Mouse (Mus musculus) kidney, embryonic 14.5 days (tissue): ENCODE measurements around the gene 2010003K11Rik. TPM values are rescaled to one million over a fixed set of nuclear protein-coding genes. Genes with fewer than 3 reads are reported as not detected.

ENCODE experiments used
- ATAC-seq: fragments of 200-750 bp; cut with Nextera tagmentation; 2 replicates; pipeline ENCODE4 v1.8.0; 2017; ENCODE audit warnings: moderate number of reproducible peaks, mild to moderate bottlenecking, moderate TSS enrichment, moderate library complexity; ENCODE audit not compliant: low FRiP score, low TSS enrichment
- H3K27ac ChIP-seq: fragments of 300-500 bp; sonication (generic); 2 replicates; pipeline ENCODE4 v1.5.1; 2014; ENCODE audit warnings: low read depth, mild to moderate bottlenecking, low read length, moderate library complexity, mixed read lengths
- H3K27me3 ChIP-seq: fragments of 300-500 bp; sonication (generic); 2 replicates; pipeline ENCODE4 v1.6.1; 2014; ENCODE audit warnings: mild to moderate bottlenecking, low read length; ENCODE audit not compliant: control insufficient read depth, insufficient read depth
- H3K36me3 ChIP-seq: fragments of 300-500 bp; sonication (generic); 2 replicates; pipeline ENCODE4 v1.6.1; 2014; ENCODE audit warnings: low read length, mixed read lengths; ENCODE audit not compliant: control insufficient read depth, insufficient read depth
- H3K4me1 ChIP-seq: fragments of 300-500 bp; sonication (generic); 2 replicates; pipeline ENCODE4 v1.6.1; 2014; ENCODE audit warnings: low read length, mixed read lengths; ENCODE audit not compliant: control insufficient read depth, insufficient read depth
- H3K4me2 ChIP-seq: fragments of 300-500 bp; sonication (generic); replicated peaks from 2 replicates; pipeline ENCODE4 v1.6.1; 2014; ENCODE audit warnings: low read depth, mild to moderate bottlenecking, low read length
- H3K4me3 ChIP-seq: fragments of 300-500 bp; sonication (generic); 2 replicates; pipeline ENCODE4 v1.5.1; 2014; ENCODE audit warnings: mild to moderate bottlenecking, low read length
- H3K9ac ChIP-seq: fragments of 300-500 bp; sonication (generic); 2 replicates; pipeline ENCODE4 v1.6.1; 2014; ENCODE audit warnings: low read depth, mild to moderate bottlenecking, low read length, moderate library complexity
- H3K9me3 ChIP-seq: fragments of 300-500 bp; sonication (generic); 2 replicates; pipeline ENCODE4 v1.6.1; 2016; ENCODE audit warnings: low read length; ENCODE audit not compliant: control insufficient read depth
- WGBS: fragments of 180-500 bp; shearing (Covaris S2); extraction: QIAGEN DNeasy Blood & Tissue Kit; methylation state at CpG from one replicate; pipeline ENCODE4 v1.1.7; 2014; 5-methylcytosine and 5-hydroxymethylcytosine counted together
- polyA plus RNA-seq: library from polyadenylated mRNA; unstranded; fragments of >200 nt; fragmentation: Nextera tagmentation; extraction: Ambion mirVana; gene quantifications from 2 replicates; pipeline ENCODE4 v1.2.1, GENCODE M21; 2014

The 2010003K11Rik gene
- not detected in 2 replicates for polyA plus RNA-seq

GRCm38 (mm10) chr19:4498062-4498933 is at the start of gene 2010003K11Rik:
Gene 2010003K11Rik (minus strand): TSS chr19:4498583.
- no peaks in the 10 kb centered on the region for H3K36me3 ChIP-seq
- H3K27me3 ChIP-seq = no peaks in the 10 kb centered on the region
- 0 out of 2 replicates have a peak, but pooled peaks have one; percentile 38 for ATAC-seq
- H3K4me3 ChIP-seq = no peak within 1 kb of the TSS
- H3K4me1 ChIP-seq = peaks cover 4% of the 10 kb centered on the region; the same call in 1 of the 2 replicates
- H3K9me3 ChIP-seq = no peaks in the 10 kb centered on the region
- H3K27ac ChIP-seq = no peak within 1 kb of the TSS
- peak within 1 kb of the TSS; percentile 1; the same call in 1 of the 2 replicates for H3K9ac ChIP-seq
- no peak within 1 kb of the TSS for H3K4me2 ChIP-seq
- WGBS = 60% methylated on average over 16 of the region's 16 CpGs

GRCm38 (mm10) chr19:4547801-4548200 is 49.4 kb upstream of the 2010003K11Rik start:
- no peak overlapping the region for H3K4me2 ChIP-seq
- no peaks in the 10 kb centered on the region for H3K36me3 ChIP-seq
- H3K27me3 ChIP-seq = no peaks in the 10 kb centered on the region
- ATAC-seq = no peak
- no peak overlapping the region for H3K9ac ChIP-seq
- no peak overlapping the region for H3K4me3 ChIP-seq
- 84% methylated on average over 6 of the region's 6 CpGs for WGBS
- no peaks in the 10 kb centered on the region for H3K4me1 ChIP-seq
- H3K9me3 ChIP-seq = no peaks in the 10 kb centered on the region
- H3K27ac ChIP-seq = no peak overlapping the region

- no peak for ATAC-seq
- Histone ChIP-seq H3K4me2 (no peak overlapping the region), H3K36me3 (no peaks in the 10 kb centered on the region), H3K4me3 (no peak overlapping the region), H3K4me1 (no peaks in the 10 kb centered on the region), H3K9ac (no peak overlapping the region), H3K27me3 (no peaks in the 10 kb centered on the region), H3K27ac (no peak overlapping the region), H3K9me3 (no peaks in the 10 kb centered on the region)
- WGBS = 88% methylated on average over 6 of the region's 6 CpGs
Measured at GRCm38 (mm10) chr19:4545841-4546240, 47.5 kb upstream of the 2010003K11Rik start.

- no peak overlapping the region for H3K27ac ChIP-seq
- H3K36me3 ChIP-seq = no peaks in the 10 kb centered on the region
- no peak overlapping the region for H3K9ac ChIP-seq
- no peak overlapping the region for H3K4me2 ChIP-seq
- no peaks in the 10 kb centered on the region for H3K4me1 ChIP-seq
- no peaks in the 10 kb centered on the region for H3K27me3 ChIP-seq
- no peak overlapping the region for H3K4me3 ChIP-seq
- H3K9me3 ChIP-seq = no peaks in the 10 kb centered on the region
- 84% methylated on average over 4 of the region's 4 CpGs for WGBS
- no peak for ATAC-seq
Measured at GRCm38 (mm10) chr19:4545091-4545490, 46.7 kb upstream of the 2010003K11Rik start.

- H3K4me1 ChIP-seq = no peaks in the 10 kb centered on the region
- no peak overlapping the region for H3K4me2 ChIP-seq
- no peaks in the 10 kb centered on the region for H3K36me3 ChIP-seq
- H3K9me3 ChIP-seq = no peaks in the 10 kb centered on the region
- no peak overlapping the region for H3K4me3 ChIP-seq
- no peak overlapping the region for H3K27ac ChIP-seq
- no peaks in the 10 kb centered on the region for H3K27me3 ChIP-seq
- ATAC-seq = no peak
- no peak overlapping the region for H3K9ac ChIP-seq
Measured at GRCm38 (mm10) chr19:4542081-4542480, 43.7 kb upstream of the 2010003K11Rik start.

GRCm38 (mm10) chr19:4540992-4541391 is 42.6 kb upstream of the 2010003K11Rik start:
- Histone ChIP-seq H3K36me3 (no peaks in the 10 kb centered on the region), H3K9me3 (no peaks in the 10 kb centered on the region), H3K27me3 (no peaks in the 10 kb centered on the region), H3K9ac (no peak overlapping the region), H3K4me1 (no peaks in the 10 kb centered on the region), H3K4me3 (no peak overlapping the region), H3K27ac (no peak overlapping the region), H3K4me2 (no peak overlapping the region)
- no peak for ATAC-seq
- 46% methylated on average over 3 of the region's 3 CpGs for WGBS

- Histone ChIP-seq H3K4me1 (no peaks in the 10 kb centered on the region), H3K27me3 (no peaks in the 10 kb centered on the region), H3K4me3 (no peak overlapping the region), H3K27ac (no peak overlapping the region), H3K4me2 (no peak overlapping the region), H3K36me3 (no peaks in the 10 kb centered on the region), H3K9me3 (no peaks in the 10 kb centered on the region), H3K9ac (no peak overlapping the region)
- ATAC-seq = no peak
- 83% methylated on average over 6 of the region's 6 CpGs for WGBS
Measured at GRCm38 (mm10) chr19:4540263-4540662, 41.9 kb upstream of the 2010003K11Rik start.

- Histone ChIP-seq H3K4me3 (no peak overlapping the region), H3K4me1 (no peaks in the 10 kb centered on the region), H3K36me3 (no peaks in the 10 kb centered on the region), H3K9ac (no peak overlapping the region), H3K9me3 (no peaks in the 10 kb centered on the region), H3K4me2 (no peak overlapping the region), H3K27me3 (no peaks in the 10 kb centered on the region), H3K27ac (no peak overlapping the region)
- no peak for ATAC-seq
- 66% methylated on average over 3 of the region's 3 CpGs for WGBS
Measured at GRCm38 (mm10) chr19:4536606-4537005, 38.2 kb upstream of the 2010003K11Rik start.

GRCm38 (mm10) chr19:4535922-4536321 is 37.5 kb upstream of the 2010003K11Rik start:
- Histone ChIP-seq H3K4me2 (no peak overlapping the region), H3K27ac (no peak overlapping the region), H3K4me1 (no peaks in the 10 kb centered on the region), H3K9ac (no peak overlapping the region), H3K36me3 (no peaks in the 10 kb centered on the region), H3K4me3 (no peak overlapping the region), H3K9me3 (no peaks in the 10 kb centered on the region), H3K27me3 (no peaks in the 10 kb centered on the region)
- no peak for ATAC-seq
